Mouse (Mus musculus): ENCODE results near the gene Tcaf2. TPM values are rescaled to one million over a fixed set of nuclear protein-coding genes. Genes with fewer than 3 reads are reported as not detected.

The Tcaf2 gene
- polyA plus RNA-seq, 1 experiment from 2014 or later = 6.4 TPM

DNA sequence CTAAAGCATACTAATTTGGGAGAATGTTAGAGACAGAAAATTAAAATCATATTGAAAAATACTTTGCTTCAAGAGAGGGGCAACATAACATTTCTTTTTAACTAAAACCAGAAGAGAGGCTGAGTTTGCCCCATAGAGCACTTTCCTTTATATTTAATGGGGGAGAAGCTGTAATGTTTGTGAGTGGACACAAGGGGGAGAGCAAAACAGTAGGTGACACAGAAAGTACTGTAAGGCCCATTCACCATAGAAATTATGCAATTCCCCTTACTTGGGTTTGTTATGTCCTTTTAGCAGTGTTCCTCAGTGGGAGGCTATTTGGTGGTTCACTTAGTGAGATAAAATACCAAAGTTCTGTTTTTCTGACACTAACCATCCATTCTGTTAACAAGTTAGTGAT is 32.8 kb downstream of the Tcaf2 start:
- no peak overlapping the region for H3K9ac ChIP-seq
- H3K4me3 ChIP-seq (replicated peaks) = no peak overlapping the region
- peak; percentile 41; the same call in 1 of the 2 replicates for ATAC-seq
- no peak overlapping the region for H3K27ac ChIP-seq
- no peaks in the 10 kb centered on the region for H3K27me3 ChIP-seq (replicated peaks)
- no peaks in the 10 kb centered on the region for H3K4me1 ChIP-seq (replicated peaks)
- H3K36me3 ChIP-seq = no peaks in the 10 kb centered on the region
- H3K4me2 ChIP-seq (replicated peaks) = no peak overlapping the region
- H3K9me3 ChIP-seq = no peaks in the 10 kb centered on the region

DNA sequence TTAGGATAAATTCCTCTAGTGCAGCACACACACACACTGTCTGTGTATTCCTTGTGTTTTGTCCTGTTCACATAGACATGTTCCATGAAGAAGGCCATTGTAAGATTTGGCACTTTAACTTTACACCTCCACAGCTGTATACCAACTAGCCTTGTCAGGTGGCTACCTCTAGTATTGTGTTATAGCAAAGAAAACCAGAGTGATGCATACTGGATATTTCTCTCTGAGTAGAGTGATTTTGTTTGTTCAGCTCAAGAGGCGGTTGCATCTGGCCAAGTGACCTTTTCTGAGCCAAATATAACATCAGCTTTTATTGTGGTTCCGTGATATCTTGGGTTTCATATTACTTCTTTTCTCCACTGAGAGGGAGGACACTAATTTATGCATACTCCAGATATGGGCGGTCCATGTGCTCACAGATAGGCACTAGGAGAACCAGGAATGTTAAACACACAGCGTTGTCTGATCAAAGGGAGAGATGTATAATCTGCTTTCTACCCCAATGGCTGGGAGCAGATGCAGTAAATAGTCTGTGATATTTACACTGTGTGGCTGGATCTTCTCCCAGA is 34.0 kb downstream of the Tcaf2 start:
- H3K27me3 ChIP-seq (replicated peaks) = no peaks in the 10 kb centered on the region
- H3K36me3 ChIP-seq = no peaks in the 10 kb centered on the region
- H3K4me3 ChIP-seq (replicated peaks) = no peak overlapping the region
- H3K9me3 ChIP-seq = no peaks in the 10 kb centered on the region
- no peak overlapping the region for H3K4me2 ChIP-seq (replicated peaks)
- no peak for ATAC-seq
- no peaks in the 10 kb centered on the region for H3K4me1 ChIP-seq (replicated peaks)
- 41% methylated on average over 4 of the region's 4 CpGs for WGBS
- H3K27ac ChIP-seq = no peak overlapping the region
- H3K9ac ChIP-seq = no peak overlapping the region

DNA sequence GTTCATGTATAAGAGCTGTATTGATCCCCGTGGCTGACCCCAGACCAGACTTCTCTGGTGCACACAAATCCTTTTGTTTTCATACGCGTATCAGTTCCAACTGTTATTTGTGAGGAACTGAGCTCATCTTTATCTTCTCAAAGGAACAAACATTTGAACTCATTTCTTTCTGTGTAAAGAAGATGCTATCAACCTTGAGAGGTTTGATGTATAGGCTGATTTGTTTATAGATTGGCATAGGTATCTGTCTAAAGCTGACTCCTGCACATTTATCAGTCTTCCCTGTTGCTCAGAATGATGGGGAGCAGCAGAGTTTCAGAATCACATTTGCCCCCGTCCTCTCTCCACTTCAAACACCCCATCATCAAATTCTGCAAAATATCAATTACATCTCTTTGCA is 47.5 kb downstream of the Tcaf2 start, which contains the start of gene Tcaf3:
Gene Tcaf3, minus strand, starts transcription at position 101 of the 400 bp plus-strand sequence.
- WGBS = 71% methylated on average over 4 of the region's 4 CpGs
- no peak for ATAC-seq
- no peaks in the 10 kb centered on the region for H3K36me3 ChIP-seq
- no peak within 1 kb of the TSS for H3K4me3 ChIP-seq (replicated peaks)
- H3K9ac ChIP-seq = no peak within 1 kb of the TSS
- no peak within 1 kb of the TSS for H3K4me2 ChIP-seq (replicated peaks)
- H3K4me1 ChIP-seq (replicated peaks) = no peaks in the 10 kb centered on the region
- no peaks in the 10 kb centered on the region for H3K27me3 ChIP-seq (replicated peaks)
- H3K9me3 ChIP-seq = no peaks in the 10 kb centered on the region
- no peak within 1 kb of the TSS for H3K27ac ChIP-seq

DNA sequence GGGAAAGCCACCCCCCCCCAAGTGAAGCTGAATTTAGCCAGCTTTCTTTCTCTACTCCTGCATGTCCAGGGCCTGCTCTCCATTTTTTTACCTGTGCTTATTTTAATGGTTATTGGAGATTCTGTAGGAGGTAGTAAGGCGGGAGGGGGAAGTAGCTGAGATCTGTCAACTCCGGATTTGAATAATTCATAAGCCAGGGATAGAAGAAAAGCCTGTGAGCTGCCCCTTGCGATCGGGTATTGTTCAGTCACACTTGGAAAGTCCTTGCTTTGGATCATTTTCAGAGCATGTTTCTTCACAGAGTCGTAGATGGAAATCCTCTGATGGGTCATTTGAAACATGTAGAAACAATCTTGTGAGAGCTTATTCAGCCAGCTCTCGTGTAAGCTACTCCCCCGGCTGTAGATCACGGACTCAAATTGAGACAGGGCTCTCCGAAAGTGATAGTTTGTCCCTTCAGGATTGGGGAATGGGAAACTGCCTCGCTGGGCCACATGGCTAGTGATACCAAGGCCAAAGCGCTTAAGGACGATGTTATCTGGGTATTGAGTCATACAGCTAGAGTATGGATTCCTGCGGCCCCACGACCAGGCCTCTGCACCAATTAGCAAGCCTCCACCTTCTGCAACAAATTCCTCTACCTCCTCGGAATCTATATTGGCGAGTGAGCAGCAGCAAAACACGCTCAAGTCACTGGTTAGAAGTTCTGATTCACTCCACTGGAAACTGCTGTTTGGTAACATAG is 51.7 kb downstream of the Tcaf2 start:
- WGBS = 80% methylated on average over 17 of the region's 17 CpGs
- no peak overlapping the region for H3K9ac ChIP-seq
- H3K4me3 ChIP-seq (replicated peaks) = no peak overlapping the region
- no peaks in the 10 kb centered on the region for H3K4me1 ChIP-seq (replicated peaks)
- H3K36me3 ChIP-seq = no peaks in the 10 kb centered on the region
- no peak for ATAC-seq
- no peaks in the 10 kb centered on the region for H3K9me3 ChIP-seq
- H3K27ac ChIP-seq = no peak overlapping the region
- H3K4me2 ChIP-seq (replicated peaks) = no peak overlapping the region
- no peaks in the 10 kb centered on the region for H3K27me3 ChIP-seq (replicated peaks)

DNA sequence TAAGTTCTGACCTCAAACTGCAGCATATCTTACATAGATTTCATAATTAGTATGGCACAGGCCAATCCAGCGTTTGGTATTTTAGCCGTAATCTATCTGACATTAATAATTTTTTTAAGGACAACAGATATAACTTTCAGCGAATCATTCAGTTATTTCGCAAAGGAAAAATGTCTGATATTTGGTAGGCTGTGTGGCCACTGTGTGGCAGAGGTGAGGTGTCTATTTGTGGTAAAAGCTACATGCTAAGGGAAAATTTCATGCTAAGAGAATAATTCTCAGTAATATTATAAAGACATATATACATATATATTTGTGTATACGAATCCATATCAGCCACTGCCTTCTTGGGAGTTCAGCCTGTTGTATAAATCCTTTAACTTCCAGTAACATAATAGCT is 58.5 kb downstream of the Tcaf2 start:
- WGBS = 81% methylated on average over 5 of the region's 5 CpGs
- no peaks in the 10 kb centered on the region for H3K4me1 ChIP-seq (replicated peaks)
- H3K4me3 ChIP-seq (replicated peaks) = no peak overlapping the region
- no peaks in the 10 kb centered on the region for H3K9me3 ChIP-seq
- no peak overlapping the region for H3K4me2 ChIP-seq (replicated peaks)
- ATAC-seq = no peak
- H3K27ac ChIP-seq = no peak overlapping the region
- no peaks in the 10 kb centered on the region for H3K27me3 ChIP-seq (replicated peaks)
- H3K9ac ChIP-seq = no peak overlapping the region
- H3K36me3 ChIP-seq = no peaks in the 10 kb centered on the region

DNA sequence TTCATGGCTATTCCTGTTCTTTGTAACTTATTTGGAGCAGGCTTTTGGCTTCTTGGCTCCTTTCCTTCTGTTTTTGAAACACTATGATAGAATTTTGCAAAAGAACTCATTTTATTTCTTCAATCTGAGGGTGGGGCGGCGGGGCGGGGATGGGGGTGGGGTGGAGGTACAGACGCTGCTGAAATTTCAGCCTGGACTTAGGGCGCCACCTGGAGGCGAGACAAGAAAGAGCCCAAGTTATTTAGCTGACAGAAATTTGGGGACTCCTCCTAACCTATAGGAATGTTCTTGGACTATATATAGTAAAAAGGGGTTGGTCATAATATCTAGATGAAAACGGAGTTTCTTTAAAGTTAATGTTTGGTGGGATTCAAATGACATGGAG is 61.6 kb downstream of the Tcaf2 start:
- H3K9me3 ChIP-seq = no peaks in the 10 kb centered on the region
- no peaks in the 10 kb centered on the region for H3K27me3 ChIP-seq (replicated peaks)
- H3K27ac ChIP-seq = no peak overlapping the region
- peak; percentile 59; the same call in 1 of the 2 replicates for ATAC-seq
- no peaks in the 10 kb centered on the region for H3K36me3 ChIP-seq
- no peak overlapping the region for H3K9ac ChIP-seq
- 0% methylated on average over 7 of the region's 7 CpGs for WGBS
- H3K4me1 ChIP-seq (replicated peaks) = no peaks in the 10 kb centered on the region
- no peak overlapping the region for H3K4me3 ChIP-seq (replicated peaks)
- H3K4me2 ChIP-seq (replicated peaks) = peak overlapping the region; percentile 40

DNA sequence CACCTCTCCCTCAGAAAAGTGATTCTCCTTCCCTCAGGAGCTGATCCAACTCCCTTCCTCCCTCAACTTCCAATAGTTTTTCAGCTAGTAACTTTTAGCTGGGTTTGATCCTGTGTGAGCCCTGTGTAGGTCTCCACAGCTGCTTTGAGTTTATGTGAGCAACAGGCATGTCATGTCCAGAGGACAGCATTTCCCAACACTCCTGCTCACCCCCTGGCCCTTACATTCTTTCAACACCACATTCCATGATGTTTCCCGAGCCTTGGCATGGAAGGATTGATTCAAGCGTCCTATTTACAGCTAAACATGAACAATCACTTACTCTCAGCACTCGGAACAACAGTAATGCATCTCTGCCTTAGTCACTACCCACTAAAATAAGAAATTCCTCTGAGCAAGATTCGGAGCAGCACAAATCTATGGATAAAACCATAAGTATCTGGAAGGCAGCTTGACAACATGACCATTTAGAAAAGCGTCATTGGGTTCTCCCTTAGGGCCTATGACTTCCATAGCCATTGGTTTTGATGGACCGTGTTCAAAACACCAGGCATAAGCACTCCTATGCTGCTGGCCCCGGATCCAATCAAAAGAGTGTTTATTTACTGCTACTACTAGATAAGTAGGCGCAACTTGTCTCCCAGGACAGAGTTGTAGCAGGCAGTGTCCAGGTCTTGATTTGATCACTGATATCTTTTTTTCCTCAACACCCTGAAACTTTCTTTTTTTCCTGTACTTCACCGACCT is 62.1 kb downstream of the Tcaf2 start:
- 57% methylated on average over 9 of the region's 9 CpGs for WGBS
- H3K4me1 ChIP-seq (replicated peaks) = no peaks in the 10 kb centered on the region
- H3K4me3 ChIP-seq (replicated peaks) = no peak overlapping the region
- ATAC-seq = no peak; the same call in 1 of the 2 replicates
- H3K36me3 ChIP-seq = no peaks in the 10 kb centered on the region
- peak overlapping the region; percentile 40 for H3K4me2 ChIP-seq (replicated peaks)
- H3K9me3 ChIP-seq = no peaks in the 10 kb centered on the region
- H3K27me3 ChIP-seq (replicated peaks) = no peaks in the 10 kb centered on the region
- no peak overlapping the region for H3K27ac ChIP-seq
- H3K9ac ChIP-seq = no peak overlapping the region

DNA sequence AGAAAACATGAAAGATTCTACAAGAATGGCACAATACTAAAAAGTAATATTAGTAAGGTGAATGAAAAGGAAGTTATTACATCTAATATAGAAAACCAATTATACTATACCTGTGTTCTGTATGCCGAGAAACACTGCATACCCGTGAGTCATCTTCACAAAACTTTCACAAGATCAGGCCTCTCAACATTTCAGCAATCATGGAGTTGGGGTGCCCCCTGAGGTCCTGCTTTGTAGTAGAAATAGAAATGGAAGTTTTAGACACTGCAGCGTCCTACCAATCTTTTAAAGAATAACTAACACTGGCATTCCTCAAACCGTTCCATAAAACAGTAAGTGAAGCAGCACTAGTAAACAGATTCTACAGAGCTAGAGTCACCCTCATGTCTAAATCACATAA is 66.4 kb downstream of the Tcaf2 start:
- no peak for ATAC-seq
- H3K9ac ChIP-seq = no peak overlapping the region
- WGBS = 70% methylated on average over 4 of the region's 4 CpGs

DNA sequence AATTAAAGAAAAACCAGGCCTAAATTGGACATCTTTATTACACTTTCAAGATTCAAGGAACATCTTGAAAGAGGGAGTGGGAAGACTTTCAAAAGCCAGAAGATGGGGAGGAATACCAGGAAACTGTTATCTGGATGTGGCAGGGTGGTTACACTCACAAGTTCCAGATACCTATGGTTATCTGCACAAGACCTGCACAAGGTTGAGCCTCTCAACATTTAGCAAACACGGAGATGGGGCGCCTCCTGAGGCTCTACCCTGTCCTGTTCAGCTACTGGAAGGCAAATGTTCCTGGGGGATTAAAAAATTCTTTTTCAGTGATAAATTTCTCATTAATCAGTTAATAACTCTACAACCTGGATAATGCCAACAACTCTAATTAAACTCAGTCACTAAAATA is 67.6 kb downstream of the Tcaf2 start:
- no peak overlapping the region for H3K9ac ChIP-seq
- H3K36me3 ChIP-seq = no peaks in the 10 kb centered on the region
- H3K4me2 ChIP-seq (replicated peaks) = no peak overlapping the region
- H3K27me3 ChIP-seq (replicated peaks) = no peaks in the 10 kb centered on the region
- WGBS = 100% methylated on average over 2 of the region's 2 CpGs
- H3K4me1 ChIP-seq (replicated peaks) = no peaks in the 10 kb centered on the region
- H3K4me3 ChIP-seq (replicated peaks) = no peak overlapping the region
- no peak overlapping the region for H3K27ac ChIP-seq
- no peaks in the 10 kb centered on the region for H3K9me3 ChIP-seq
- ATAC-seq = no peak

More for the DNA sequence above, 66.4 kb downstream of the Tcaf2 start:
- Histone ChIP-seq H3K4me1 (replicated peaks) (no peaks in the 10 kb centered on the region), H3K4me3 (replicated peaks) (no peak overlapping the region), H3K9me3 (no peaks in the 10 kb centered on the region), H3K4me2 (replicated peaks) (no peak overlapping the region), H3K36me3 (no peaks in the 10 kb centered on the region), H3K27ac (no peak overlapping the region), H3K27me3 (replicated peaks) (no peaks in the 10 kb centered on the region)

Other genes starting within 250 kb of the Tcaf2 start
- gene Tas2r143, start 245.0 kb downstream of the Tcaf2 start, polyA plus RNA-seq (2015; fragmentation: Nextera tagmentation; extraction: Ambion mirVana) = not detected in 2 replicates
- not detected in 2 replicates for gene Tas2r135, start 239.8 kb downstream of the Tcaf2 start, polyA plus RNA-seq (2015; fragmentation: Nextera tagmentation; extraction: Ambion mirVana)
- not detected in 2 replicates for gene Tas2r126, start 210.7 kb downstream of the Tcaf2 start, polyA plus RNA-seq (2015; fragmentation: Nextera tagmentation; extraction: Ambion mirVana)
- gene Olfr458, start 180.1 kb downstream of the Tcaf2 start, polyA plus RNA-seq (2015; fragmentation: Nextera tagmentation; extraction: Ambion mirVana) = not detected in 2 replicates
- gene Olfr457, start 168.9 kb downstream of the Tcaf2 start, polyA plus RNA-seq (2015; fragmentation: Nextera tagmentation; extraction: Ambion mirVana) = not detected in 2 replicates
- not detected in 2 replicates for gene Olfr456, start 158.0 kb downstream of the Tcaf2 start, polyA plus RNA-seq (2015; fragmentation: Nextera tagmentation; extraction: Ambion mirVana)
- not detected in 2 replicates for gene Olfr455, start 97.7 kb downstream of the Tcaf2 start, polyA plus RNA-seq (2015; fragmentation: Nextera tagmentation; extraction: Ambion mirVana)
- not detected in 2 replicates for gene Tcaf3, start 47.6 kb downstream of the Tcaf2 start, polyA plus RNA-seq (2015; fragmentation: Nextera tagmentation; extraction: Ambion mirVana)
- gene Tcaf1, start 64.8 kb upstream of the Tcaf2 start, polyA plus RNA-seq (2015; fragmentation: Nextera tagmentation; extraction: Ambion mirVana) = 55.7 and 57.7 TPM in 2 replicates
- not detected in 2 replicates for gene Olfr453, start 94.1 kb upstream of the Tcaf2 start, polyA plus RNA-seq (2015; fragmentation: Nextera tagmentation; extraction: Ambion mirVana)
- not detected in 2 replicates for gene Olfr38, start 111.2 kb upstream of the Tcaf2 start, polyA plus RNA-seq (2015; fragmentation: Nextera tagmentation; extraction: Ambion mirVana)
- not detected in 2 replicates for gene Olfr452, start 139.8 kb upstream of the Tcaf2 start, polyA plus RNA-seq (2015; fragmentation: Nextera tagmentation; extraction: Ambion mirVana)
- not detected in 2 replicates for gene Olfr450, start 166.7 kb upstream of the Tcaf2 start, polyA plus RNA-seq (2015; fragmentation: Nextera tagmentation; extraction: Ambion mirVana)
- not detected in 2 replicates for gene Olfr449, start 189.1 kb upstream of the Tcaf2 start, polyA plus RNA-seq (2015; fragmentation: Nextera tagmentation; extraction: Ambion mirVana)
- gene Olfr448, start 245.2 kb upstream of the Tcaf2 start, polyA plus RNA-seq (2015; fragmentation: Nextera tagmentation; extraction: Ambion mirVana) = not detected in 2 replicates